ENCODE assay signal across 9 mouse cellular contexts in genomic region chr7:130178991-130179390, GRCm38 (mm10).
DNase-seq lines count a peak whose midpoint lies in the region; ATAC-seq and TF ChIP-seq lines count a peak whose summit lies in the region.
"Had no signal": no experiment of that assay in that cellular context is flagged by ENCODE, and none has a peak within 500 bp of the region (broad histone marks: within the 10 kb centered on the region; RNA-seq: fewer than 3 reads in every experiment).

No protein-coding gene starts in this region.

- no peaks in the 10 kb centered on the region for H3K27me3 ChIP-seq in hindbrain, embryonic 11.5 days (ENCODE audit: control insufficient read depth, insufficient read depth, low read length)
- no peaks in the 10 kb centered on the region for H3K27me3 ChIP-seq in hindbrain, embryonic 13.5 days
- H3K27me3 ChIP-seq in midbrain, postnatal 0 days (ENCODE audit: insufficient read depth, low read length), result no peaks in the 10 kb centered on the region
- no peaks in the 10 kb centered on the region for H3K27me3 ChIP-seq in midbrain, embryonic 11.5 days (ENCODE audit: control insufficient read depth, insufficient read depth, low read length)
- H3K27me3 ChIP-seq in lung, postnatal 0 days (replicated peaks; ENCODE audit: insufficient read depth, low read length), result no peaks in the 10 kb centered on the region
- H3K27me3 ChIP-seq: liver, embryonic 13.5 days had no signal

- H3K4me1 ChIP-seq in hindbrain, embryonic 11.5 days (replicated peaks; ENCODE audit: control insufficient read depth, insufficient read depth, low read length), result no peaks in the 10 kb centered on the region
- H3K4me1 ChIP-seq in hindbrain, embryonic 13.5 days (replicated peaks), result peaks cover 19% of the 10 kb centered on the region
- no peaks in the 10 kb centered on the region for H3K4me1 ChIP-seq in midbrain, postnatal 0 days (ENCODE audit: insufficient read depth, low read length)
- H3K4me1 ChIP-seq in midbrain, embryonic 11.5 days (ENCODE audit: control insufficient read depth, insufficient read depth, low read length), result peaks cover 13% of the 10 kb centered on the region; the same call in 1 of the 2 replicates
- H3K4me1 ChIP-seq in lung, postnatal 0 days (ENCODE audit: insufficient read depth, low read depth, low read length), result peaks cover 6% of the 10 kb centered on the region; the same call in 1 of the 2 replicates
- H3K4me1 ChIP-seq: liver, embryonic 13.5 days had no signal

- peak; percentile 43 for TF ChIP-seq CTCF in midbrain, postnatal 0 days (IDR thresholded peaks at IDR 0.05)
- TF ChIP-seq CTCF in lung, postnatal 0 days (IDR thresholded peaks at IDR 0.05), result peak; percentile 63

- H3K9me3 ChIP-seq in hindbrain, embryonic 11.5 days (ENCODE audit: control insufficient read depth, low read length), result no peaks in the 10 kb centered on the region
- no peaks in the 10 kb centered on the region for H3K9me3 ChIP-seq in hindbrain, embryonic 13.5 days
- no peaks in the 10 kb centered on the region for H3K9me3 ChIP-seq in midbrain, postnatal 0 days (ENCODE audit: low read length)
- no peaks in the 10 kb centered on the region for H3K9me3 ChIP-seq in midbrain, embryonic 11.5 days (ENCODE audit: control insufficient read depth, low read length)
- H3K9me3 ChIP-seq in lung, postnatal 0 days (ENCODE audit: low read length), result no peaks in the 10 kb centered on the region
- H3K9me3 ChIP-seq: liver, embryonic 13.5 days had no signal

- H3K36me3 ChIP-seq in hindbrain, embryonic 11.5 days (ENCODE audit: control insufficient read depth, insufficient read depth, low read length), result 0 out of 2 replicates have a peak, but pooled peaks cover 3% of the 10 kb centered on the region
- peaks cover 4% of the 10 kb centered on the region; the same call in 1 of the 2 replicates for H3K36me3 ChIP-seq in hindbrain, embryonic 13.5 days
- no peaks in the 10 kb centered on the region for H3K36me3 ChIP-seq in midbrain, postnatal 0 days (ENCODE audit: insufficient read depth, low read length)
- H3K36me3 ChIP-seq in midbrain, embryonic 11.5 days (ENCODE audit: control insufficient read depth, insufficient read depth, low read length), result peaks cover 17% of the 10 kb centered on the region
- H3K36me3 ChIP-seq in lung, postnatal 0 days (ENCODE audit: insufficient read depth, low read length), result peaks cover 10% of the 10 kb centered on the region; the same call in 1 of the 2 replicates
- H3K36me3 ChIP-seq: liver, embryonic 13.5 days had no signal

- H3K27ac ChIP-seq in hindbrain, embryonic 11.5 days (ENCODE audit: low read depth, low read length), result no peak overlapping the region
- no peak overlapping the region for H3K27ac ChIP-seq in hindbrain, embryonic 13.5 days
- H3K27ac ChIP-seq in midbrain, postnatal 0 days (ENCODE audit: low read depth, low read length), result no peak overlapping the region
- no peak overlapping the region for H3K27ac ChIP-seq in midbrain, embryonic 11.5 days (ENCODE audit: low read depth, low read length)
- H3K27ac ChIP-seq in lung, postnatal 0 days (ENCODE audit: low read length), result no peak overlapping the region
- H3K27ac ChIP-seq: liver, embryonic 13.5 days had no signal

- DNase-seq in hindbrain, embryonic 11.5 days (ENCODE audit: low spot score), result peak; percentile 56
- no peak for DNase-seq in midbrain, postnatal 0 days (ENCODE audit: low spot score)
- no peak for DNase-seq in midbrain, embryonic 11.5 days (ENCODE audit: low spot score, missing footprints)
- DNase-seq in ZHBTc4 (ENCODE audit: low read depth, low spot score), result peak; percentile 56
- DNase-seq in lung, postnatal 0 days (ENCODE audit: low spot score), result peak; percentile 54
- no peak for DNase-seq in spleen, adult 12 weeks (ENCODE audit: low spot score)
- DNase-seq: liver, embryonic 13.5 days; thymus, adult 18-20 months had no signal

- no peak overlapping the region for H3K4me2 ChIP-seq in hindbrain, embryonic 11.5 days (replicated peaks; ENCODE audit: low read depth, low read length)
- no peak overlapping the region for H3K4me2 ChIP-seq in hindbrain, embryonic 13.5 days
- H3K4me2 ChIP-seq in midbrain, postnatal 0 days (ENCODE audit: low read depth, low read length, poor library complexity, severe bottlenecking), result no peak overlapping the region
- no peak overlapping the region for H3K4me2 ChIP-seq in midbrain, embryonic 11.5 days
- no peak overlapping the region for H3K4me2 ChIP-seq in lung, postnatal 0 days (replicated peaks; ENCODE audit: low read depth, low read length)
- H3K4me2 ChIP-seq: liver, embryonic 13.5 days had no signal

- H3K4me3 ChIP-seq in hindbrain, embryonic 11.5 days (ENCODE audit: low read depth, low read length), result no peak overlapping the region
- H3K4me3 ChIP-seq in hindbrain, embryonic 13.5 days, result no peak overlapping the region
- no peak overlapping the region for H3K4me3 ChIP-seq in midbrain, postnatal 0 days (ENCODE audit: low read depth, low read length)
- H3K4me3 ChIP-seq in midbrain, embryonic 11.5 days (ENCODE audit: low read depth, low read length), result no peak overlapping the region
- no peak overlapping the region for H3K4me3 ChIP-seq in lung, postnatal 0 days (ENCODE audit: low read depth, low read length)
- H3K4me3 ChIP-seq: liver, embryonic 13.5 days had no signal

- ATAC-seq in hindbrain, embryonic 11.5 days (ENCODE audit: low FRiP score), result no peak
- no peak for ATAC-seq in hindbrain, embryonic 13.5 days (ENCODE audit: low FRiP score)
- ATAC-seq in midbrain, postnatal 0 days (ENCODE audit: low FRiP score), result no peak
- no peak for ATAC-seq in midbrain, embryonic 11.5 days (ENCODE audit: low FRiP score)
- no peak for ATAC-seq in lung, postnatal 0 days

- no peak overlapping the region for H3K9ac ChIP-seq in hindbrain, embryonic 11.5 days (ENCODE audit: low read depth, low read length)
- H3K9ac ChIP-seq in hindbrain, embryonic 13.5 days, result no peak overlapping the region
- no peak overlapping the region for H3K9ac ChIP-seq in midbrain, postnatal 0 days (replicated peaks; ENCODE audit: low read length, poor library complexity, severe bottlenecking)
- H3K9ac ChIP-seq in midbrain, embryonic 11.5 days (ENCODE audit: low read length), result no peak overlapping the region
- H3K9ac ChIP-seq in lung, postnatal 0 days (replicated peaks; ENCODE audit: low read depth), result no peak overlapping the region
- H3K9ac ChIP-seq: liver, embryonic 13.5 days had no signal

- TF ChIP-seq EP300 in lung, postnatal 0 days (IDR thresholded peaks at IDR 0.05), result no peak

- 59% methylated on average over 3 of the region's 3 CpGs for WGBS in hindbrain, embryonic 11.5 days
- WGBS in hindbrain, embryonic 13.5 days, result 64% methylated on average over 3 of the region's 3 CpGs
- 70% methylated on average over 3 of the region's 3 CpGs for WGBS in midbrain, postnatal 0 days
- WGBS in midbrain, embryonic 11.5 days, result 67% methylated on average over 3 of the region's 3 CpGs
- WGBS in lung, postnatal 0 days, result 62% methylated on average over 3 of the region's 3 CpGs

Comparison
In these comparisons a context has a peak if more than half of its experiments do, and no peak if none do; other contexts are left out.
1. DNase-seq: peak in hindbrain, embryonic 11.5 days (single experiment), ZHBTc4 (single experiment) and lung, postnatal 0 days (single experiment); none in midbrain, postnatal 0 days (single experiment), midbrain, embryonic 11.5 days (single experiment) and spleen, adult 12 weeks (single experiment).